Mouse (Mus musculus) adrenal gland, adult (tissue): ENCODE measurements at regions not wholly inside any gene's neighbourhood (a gene's known extent, or its start where the extent isn't known, plus 50 kb on each side); places are given as distances from the start of the nearest gene placed in this dataset.
A peak's percentile ranks its signal among the peaks of the same experiment; 100 is the strongest.

Experiments
- DNase-seq, 2 experiments: peaks; one replicate each; pipeline ENCODE4 v3.0.0; 2022 to 2023; ENCODE audit warnings: low spot score in 1 of 2; ENCODE audit not compliant: inconsistent age in 2 of 2

DNA sequence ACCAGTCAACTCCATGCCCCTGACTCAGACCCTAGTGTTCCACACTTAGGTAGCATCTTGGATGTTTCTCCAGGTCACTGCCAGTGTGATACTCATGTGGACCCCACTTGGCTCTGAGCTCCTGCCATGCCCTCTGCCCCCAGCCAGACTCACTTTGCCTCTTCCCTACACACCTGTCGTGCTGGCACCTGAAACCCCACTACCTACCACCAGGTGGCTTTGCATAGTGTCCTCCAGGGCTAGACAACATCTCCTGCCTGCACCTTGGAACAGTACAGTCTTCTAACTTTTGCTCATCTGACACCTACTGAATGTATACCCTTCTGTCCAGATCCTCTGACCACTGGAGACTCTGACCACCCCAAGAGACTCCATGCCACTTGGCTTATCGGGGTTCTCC lies 80.6 kb downstream of the Fam53a start:
- no peak for DNase-seq

DNA sequence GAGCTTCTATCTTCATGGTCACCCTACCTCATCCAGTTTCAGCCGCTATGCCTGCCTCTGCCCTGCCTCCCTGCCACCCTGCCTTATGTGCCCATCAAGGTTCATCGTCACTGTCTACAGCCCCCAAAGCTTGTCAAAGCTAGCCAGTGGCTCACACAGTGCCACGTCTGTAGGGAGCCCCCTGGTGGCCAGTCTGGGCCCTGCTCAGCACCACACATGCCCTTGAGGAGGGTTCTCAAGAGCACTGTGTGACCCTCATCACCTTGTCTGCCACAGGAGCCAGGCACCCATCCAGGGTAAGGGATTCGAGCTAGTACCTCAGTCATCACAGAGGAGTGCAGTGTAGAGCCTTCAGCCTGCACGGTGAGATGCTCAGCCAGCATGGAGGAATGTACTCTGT lies 86.1 kb downstream of the Fam53a start:
- peak; percentile 31 to 77 for DNase-seq

- DNase-seq, result no peak
Measured at GRCm38 (mm10) chr5:33542643-33543042, 86.8 kb downstream of the Fam53a start.

DNA sequence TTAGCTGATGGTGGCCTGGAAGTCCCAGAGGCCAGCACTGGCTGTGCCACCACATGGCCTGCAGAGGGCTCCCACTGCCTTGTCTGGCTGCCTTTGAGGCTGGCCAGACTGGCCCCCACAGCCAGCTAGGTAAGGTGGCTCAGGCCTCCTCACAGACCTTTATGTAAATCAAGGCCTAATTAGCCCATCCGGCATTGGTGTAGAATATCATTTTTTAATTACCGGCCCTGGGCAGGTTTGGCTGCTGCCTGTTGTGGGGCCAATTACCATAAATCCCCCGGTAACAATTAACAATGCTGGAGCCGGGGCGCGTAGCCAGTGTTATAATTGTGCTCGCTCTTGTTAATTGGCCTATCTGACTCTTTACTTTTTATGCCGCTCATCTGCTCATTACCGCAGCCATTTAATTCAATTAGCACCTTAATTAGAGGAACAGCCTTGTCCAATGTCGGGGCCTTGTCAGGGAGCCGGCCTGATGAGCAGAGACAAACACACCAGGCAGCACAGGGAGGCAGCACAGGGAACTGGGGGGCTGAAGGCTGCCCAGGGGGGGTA lies 87.4 kb downstream of the Fam53a start:
- peak in 1 of 2 experiments; percentile 40 for DNase-seq

DNA sequence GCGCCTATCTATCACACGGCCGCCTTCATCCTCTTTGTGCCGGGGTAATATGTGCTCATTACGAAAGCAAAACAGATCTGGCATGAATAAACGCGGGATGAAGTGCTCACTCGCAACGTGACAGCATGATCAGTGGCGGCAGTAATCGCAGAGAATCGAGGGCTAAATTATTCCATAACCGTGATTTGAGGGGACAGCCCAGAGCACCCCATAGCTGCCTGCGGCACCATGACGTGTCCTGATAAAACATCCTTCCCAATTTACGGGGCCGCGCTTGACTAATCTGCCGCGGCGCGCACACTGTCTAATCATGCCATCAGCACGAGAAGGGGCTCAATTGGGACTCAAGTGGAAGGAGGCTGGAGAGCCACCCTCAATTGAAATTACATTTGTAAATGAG lies 89.2 kb downstream of the Fam53a start:
- DNase-seq, result no peak

DNA sequence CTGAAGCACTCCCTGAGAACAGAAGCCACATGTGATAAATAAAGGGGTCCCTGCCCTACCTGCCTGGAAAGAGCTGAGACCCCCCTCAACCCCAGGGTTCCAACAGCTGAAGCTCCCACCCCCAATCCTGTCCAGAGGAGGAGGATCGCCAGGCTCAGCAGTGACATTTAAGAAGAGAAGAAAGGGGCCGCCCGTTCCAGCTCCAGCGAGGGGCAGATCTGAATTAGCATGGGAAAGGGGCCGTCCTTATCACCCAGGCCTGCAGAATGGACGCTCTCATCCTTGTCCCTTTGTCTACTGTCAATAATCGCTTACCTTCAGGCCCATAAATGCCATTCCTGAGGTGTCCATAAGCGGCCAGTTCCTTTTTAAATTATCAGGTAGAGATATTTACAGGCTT lies 92.0 kb downstream of the Fam53a start:
- no peak for DNase-seq

DNA sequence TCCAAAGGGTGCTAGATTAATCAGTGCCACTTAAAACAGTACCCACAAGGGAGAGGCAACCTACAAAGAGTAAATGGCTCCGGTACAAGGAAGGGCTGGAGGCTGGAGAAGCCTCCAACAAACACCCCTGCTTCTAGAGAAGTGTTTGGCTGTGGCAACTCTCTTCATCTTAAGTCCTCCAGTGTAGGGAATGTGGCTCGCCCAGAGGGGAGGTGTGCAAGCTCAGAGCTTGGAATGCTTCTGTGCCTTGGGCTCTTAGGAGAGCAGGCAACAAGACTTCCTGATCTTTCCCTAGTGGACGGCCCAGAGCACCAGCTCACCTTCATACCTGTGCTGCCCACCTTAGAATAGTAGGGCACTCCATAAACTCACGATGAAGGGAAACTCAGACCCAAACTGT lies 92.4 kb downstream of the Fam53a start:
- no peak for DNase-seq

DNA sequence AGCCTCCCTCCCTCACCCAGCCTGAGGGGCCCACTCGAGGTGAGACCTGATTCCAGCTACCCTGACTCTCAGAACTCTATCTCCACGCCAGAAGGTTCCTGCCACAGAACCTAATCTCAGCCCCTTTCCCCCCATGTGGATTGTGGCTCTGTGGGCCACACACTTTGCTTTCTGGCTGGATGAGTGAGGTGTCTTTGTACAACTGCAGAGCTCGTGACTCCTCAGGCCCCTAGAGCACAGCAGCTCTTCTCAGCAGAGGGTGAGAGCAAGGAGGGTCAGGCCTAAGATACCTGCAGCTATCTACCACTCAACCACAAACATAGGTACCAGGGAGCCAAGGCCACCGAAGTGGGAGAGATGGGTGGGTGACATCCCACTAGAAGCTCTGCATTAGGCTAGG lies 93.2 kb downstream of the Fam53a start:
- DNase-seq, result no peak

- DNase-seq, result no peak
Measured at GRCm38 (mm10) chr5:33535145-33536010, 94.1 kb downstream of the Fam53a start.

GRCm38 (mm10) chr5:33534345-33534744 lies 95.1 kb downstream of the Fam53a start:
- no peak for DNase-seq

- DNase-seq, result no peak
Measured at GRCm38 (mm10) chr5:33533185-33533584, 96.2 kb downstream of the Fam53a start.

DNA sequence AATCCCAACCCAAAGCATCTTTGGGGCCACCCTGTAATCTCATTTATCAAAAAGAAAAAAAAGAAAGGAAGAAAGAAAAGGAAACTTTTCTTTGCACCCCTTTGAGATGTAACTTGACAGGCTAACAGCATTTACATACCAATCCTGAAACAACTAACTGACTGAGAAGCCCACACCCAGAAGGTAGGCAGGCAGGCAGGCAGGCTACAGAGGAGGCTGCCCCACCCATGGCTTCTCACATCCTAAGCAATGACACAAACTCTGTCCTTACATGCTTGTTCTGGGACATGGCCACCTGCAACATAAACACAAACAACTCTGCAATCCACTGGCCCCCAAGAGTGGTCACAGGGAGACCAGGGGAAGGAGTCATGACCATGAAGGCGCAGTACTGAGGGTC lies 97.5 kb upstream of the Nkx1-1 start:
- DNase-seq, result no peak

GRCm38 (mm10) chr5:33529771-33530170 lies 96.0 kb upstream of the Nkx1-1 start:
- peak; percentile 43 to 73 for DNase-seq

- no peak for DNase-seq
Measured at GRCm38 (mm10) chr5:33528971-33529670, 95.3 kb upstream of the Nkx1-1 start.

DNA sequence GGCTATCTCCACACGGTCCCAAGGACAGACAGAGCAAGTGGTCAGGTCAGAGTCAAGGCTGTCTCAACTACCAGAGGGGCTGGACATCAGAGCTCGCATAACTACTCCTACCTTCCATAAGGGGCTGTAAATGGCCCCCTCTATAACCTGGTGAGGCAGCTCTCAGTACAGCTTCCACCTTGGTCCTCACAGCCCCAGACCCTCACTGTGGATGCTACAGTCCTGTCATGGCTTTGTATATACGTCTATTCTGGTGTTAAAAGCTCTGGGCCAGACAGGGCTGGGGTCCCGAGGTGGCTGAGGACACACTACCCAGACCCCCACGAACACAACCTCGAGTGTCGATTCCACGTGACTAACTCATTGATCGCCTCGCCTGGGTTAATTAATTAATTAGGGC lies 94.0 kb upstream of the Nkx1-1 start:
- DNase-seq, result no peak

- DNase-seq, result no peak
Measured at GRCm38 (mm10) chr5:33527316-33527715, 93.5 kb upstream of the Nkx1-1 start.

- DNase-seq, result no peak
Measured at GRCm38 (mm10) chr5:33521951-33522742, 88.4 kb upstream of the Nkx1-1 start.

- DNase-seq, result no peak
Measured at GRCm38 (mm10) chr5:33520856-33521255, 87.1 kb upstream of the Nkx1-1 start.

- no peak for DNase-seq
Measured at GRCm38 (mm10) chr5:33519394-33519793, 85.6 kb upstream of the Nkx1-1 start.

GRCm38 (mm10) chr5:33518860-33519259 lies 85.1 kb upstream of the Nkx1-1 start:
- DNase-seq, result no peak

DNA sequence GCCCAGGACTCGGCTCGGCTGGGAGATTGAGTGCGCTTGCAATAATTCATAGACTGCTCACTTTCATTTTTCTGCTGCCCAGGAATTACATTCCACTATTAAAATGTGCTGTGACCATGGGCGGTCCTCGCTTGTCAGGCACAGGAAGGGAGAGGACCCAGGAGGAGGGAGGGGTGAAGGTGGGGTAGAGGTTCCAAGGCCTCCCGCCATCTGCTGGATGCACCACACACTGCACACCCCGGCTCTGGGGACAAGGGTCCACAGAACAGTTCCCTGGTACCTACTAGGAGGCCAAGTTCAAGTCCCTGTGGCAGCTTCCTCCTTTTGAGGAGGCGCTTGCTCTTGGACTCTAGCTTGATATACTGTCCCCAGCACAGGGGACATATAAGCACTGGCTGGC lies 83.8 kb upstream of the Nkx1-1 start:
- DNase-seq, result peak; percentile 9 to 48
